Mouse (Mus musculus) lung, embryonic 15.5 days (tissue): ENCODE data around the gene Gm3005. TPM values are rescaled to one million over a fixed set of nuclear protein-coding genes. Genes with fewer than 3 reads are reported as not detected.
"Not testable (repeated sequence)": the region's sequence is repeated elsewhere in the genome, so short reads cannot be mapped to it uniquely, and the experiment has no call there.

Experiments used
- ATAC-seq: fragments of 200-750 bp; cut with Nextera tagmentation; 2 replicates; pipeline ENCODE4 v1.8.0; 2017; ENCODE audit warnings: moderate number of reproducible peaks, borderline replicate concordance; ENCODE audit not compliant: low FRiP score, low TSS enrichment; ENCODE audit errors: extremely low read depth
- H3K27ac ChIP-seq: fragments of 300-500 bp; sonication (generic); 2 replicates; pipeline ENCODE4 v1.5.1; 2015; ENCODE audit warnings: moderate library complexity, mild to moderate bottlenecking, inconsistent platforms
- H3K27me3 ChIP-seq: fragments of 300-500 bp; sonication (generic); 2 replicates; pipeline ENCODE4 v1.6.1; 2015; ENCODE audit warnings: inconsistent platforms
- H3K36me3 ChIP-seq: fragments of 300-500 bp; sonication (generic); 2 replicates; pipeline ENCODE4 v1.6.1; 2015; ENCODE audit warnings: inconsistent platforms
- H3K4me1 ChIP-seq: fragments of 300-500 bp; sonication (generic); 2 replicates; pipeline ENCODE4 v1.6.1; 2015; ENCODE audit warnings: inconsistent platforms
- H3K4me2 ChIP-seq: fragments of 300-500 bp; sonication (generic); 2 replicates; pipeline ENCODE4 v1.6.1; 2015; ENCODE audit warnings: inconsistent platforms, mild to moderate bottlenecking, moderate library complexity
- H3K4me3 ChIP-seq: fragments of 300-500 bp; sonication (generic); 2 replicates; pipeline ENCODE4 v1.5.1; 2015; ENCODE audit warnings: mild to moderate bottlenecking, inconsistent platforms
- H3K9ac ChIP-seq: fragments of 300-500 bp; sonication (generic); 2 replicates; pipeline ENCODE4 v1.6.1; 2015; ENCODE audit warnings: inconsistent platforms
- H3K9me3 ChIP-seq: fragments of 300-500 bp; sonication (generic); 2 replicates; pipeline ENCODE4 v1.6.1; 2016; ENCODE audit warnings: inconsistent platforms
- WGBS: fragments of 180-500 bp; shearing (Covaris S2); methylation state at CpG from one replicate; pipeline ENCODE4 v1.1.7; 2015; 5-methylcytosine and 5-hydroxymethylcytosine counted together
- polyA plus RNA-seq: library from polyadenylated mRNA; unstranded; fragments of >200 nt; fragmentation: Nextera tagmentation; extraction: Ambion mirVana; gene quantifications from 2 replicates; pipeline ENCODE4 v1.2.1, GENCODE M21; 2015

Gene Gm3005
- polyA plus RNA-seq: 0.62 and 1.3 TPM in 2 replicates

GRCm38 (mm10) chr14:3427803-3428202 is at the start of gene Gm3005:
Gene Gm3005, plus strand, starts transcription at chr14:3428103.
- H3K4me3 ChIP-seq, H3K27me3 ChIP-seq, H3K9ac ChIP-seq, H3K27ac ChIP-seq, H3K4me1 ChIP-seq, H3K36me3 ChIP-seq, ATAC-seq, H3K4me2 ChIP-seq, H3K9me3 ChIP-seq: not testable (repeated sequence)
- WGBS: no CpG with 5 or more reads among the region's 2 CpGs

- not testable (repeated sequence) for ATAC-seq, H3K27ac ChIP-seq, H3K4me1 ChIP-seq, H3K9me3 ChIP-seq, H3K9ac ChIP-seq, H3K4me3 ChIP-seq, H3K4me2 ChIP-seq, H3K36me3 ChIP-seq, H3K27me3 ChIP-seq
- WGBS: no CpG with 5 or more reads among the region's 2 CpGs
Observed at GRCm38 (mm10) chr14:3394793-3395192, 33.1 kb upstream of the Gm3005 start, which contains the start of gene Gm10413. Gene Gm10413, plus strand, starts transcription at chr14:3395093.

- H3K27ac ChIP-seq, H3K36me3 ChIP-seq, H3K9me3 ChIP-seq, H3K4me3 ChIP-seq, H3K4me1 ChIP-seq, ATAC-seq, H3K9ac ChIP-seq, H3K27me3 ChIP-seq, H3K4me2 ChIP-seq: not testable (repeated sequence)
- no CpG with 5 or more reads among the region's 32 CpGs for WGBS
Observed at GRCm38 (mm10) chr14:3412314-3412713, 15.6 kb upstream of the Gm3005 start, which contains the start of gene Gm10409. Gene Gm10409, plus strand, starts transcription at chr14:3412614.

GRCm38 (mm10) chr14:3449079-3449478 is 21.2 kb downstream of the Gm3005 start, which contains the start of gene Gm10408:
Gene Gm10408, plus strand, starts transcription at chr14:3449379.
- ATAC-seq, H3K4me1 ChIP-seq, H3K4me3 ChIP-seq, H3K9ac ChIP-seq, H3K9me3 ChIP-seq, H3K27ac ChIP-seq, H3K36me3 ChIP-seq, H3K4me2 ChIP-seq, H3K27me3 ChIP-seq: not testable (repeated sequence)
- WGBS: no CpG with 5 or more reads among the region's 3 CpGs

- H3K4me3 ChIP-seq, H3K27me3 ChIP-seq, H3K4me2 ChIP-seq, H3K9ac ChIP-seq, H3K9me3 ChIP-seq, ATAC-seq, H3K4me1 ChIP-seq, H3K36me3 ChIP-seq, H3K27ac ChIP-seq: not testable (repeated sequence)
- no CpG with 5 or more reads among the region's 2 CpGs for WGBS
Observed at GRCm38 (mm10) chr14:3634212-3634611, 206.3 kb downstream of the Gm3005 start, which contains the start of gene Gm3012. Gene Gm3012, plus strand, starts transcription at chr14:3634512.

Other genes starting within 250 kb of the Gm3005 start
- not detected in 2 replicates for gene Gm5795, start 239.8 kb upstream of the Gm3005 start, polyA plus RNA-seq
- 5.7 TPM in 2 replicates for gene D830030K20Rik, start 219.6 kb upstream of the Gm3005 start, polyA plus RNA-seq
- gene Gm2956, start 95.5 kb upstream of the Gm3005 start, polyA plus RNA-seq: not detected in 2 replicates
- not detected in 2 replicates for gene Gm10413, start 33.0 kb upstream of the Gm3005 start, polyA plus RNA-seq
- gene Gm10409, start 15.5 kb upstream of the Gm3005 start, polyA plus RNA-seq: 1.4 and 1.7 TPM in 2 replicates
- gene Gm10408, start 21.3 kb downstream of the Gm3005 start, polyA plus RNA-seq: not detected in 2 replicates
- gene Gm3012, start 206.4 kb downstream of the Gm3005 start, polyA plus RNA-seq: not detected in 2 replicates
- gene Gm3020, start 223.9 kb downstream of the Gm3005 start, polyA plus RNA-seq: 1.4 and 1.7 TPM in 2 replicates